Mouse (Mus musculus): ENCODE results near the gene Snx6. TPM values are rescaled to one million over a fixed set of nuclear protein-coding genes. Genes with fewer than 3 reads are reported as not detected.

The Snx6 gene
- total RNA-seq, 2 experiments from 2014 or later, result 47.8 to 77.2 TPM

- peak; percentile 16 for ATAC-seq (replicated peaks; ENCODE audit: poor library complexity, severe bottlenecking)
Measured at GRCm38 (mm10) chr12:54713822-54714626, 81.5 kb downstream of the Snx6 start.

- ATAC-seq (replicated peaks; ENCODE audit: poor library complexity, severe bottlenecking), result peak; percentile 52
Measured at GRCm38 (mm10) chr12:54710494-54710879, 85.0 kb downstream of the Snx6 start.

GRCm38 (mm10) chr12:54709691-54710493, 85.6 kb downstream of the Snx6 start:
- ATAC-seq (replicated peaks; ENCODE audit: poor library complexity, severe bottlenecking), result peak; percentile 7

DNA sequence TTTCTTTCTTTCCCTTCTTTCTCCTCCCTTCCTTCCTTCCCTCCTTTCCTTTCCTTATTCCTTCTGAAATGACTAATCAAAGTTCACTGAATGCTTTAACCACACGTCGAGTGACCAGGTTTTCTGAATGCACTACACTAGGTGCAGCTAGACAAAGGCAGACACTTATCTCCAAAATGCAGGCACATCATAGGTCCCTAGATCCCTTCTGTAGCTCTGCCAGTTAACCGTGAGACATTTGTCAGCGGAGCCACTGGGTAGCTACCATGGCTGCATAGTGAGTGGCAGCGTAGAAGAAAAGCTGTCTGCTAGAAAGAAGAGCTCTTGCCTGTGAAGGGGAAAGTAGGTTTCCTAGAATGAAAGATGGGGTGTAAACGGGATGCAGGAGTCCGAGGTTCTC, 96.1 kb downstream of the Snx6 start:
- ATAC-seq (replicated peaks; ENCODE audit: poor library complexity, severe bottlenecking), result no peak

GRCm38 (mm10) chr12:54697791-54698250, 97.7 kb downstream of the Snx6 start:
- ATAC-seq (replicated peaks; ENCODE audit: poor library complexity, severe bottlenecking), result peak; percentile 1; the same call in 1 of the 2 replicates

- peak; percentile 46 for ATAC-seq (replicated peaks; ENCODE audit: poor library complexity, severe bottlenecking)
Measured at GRCm38 (mm10) chr12:54697003-54697597, 98.4 kb downstream of the Snx6 start.

Other genes starting within 250 kb of the Snx6 start
- gene Sptssa, start 139.1 kb downstream of the Snx6 start, total RNA-seq (2014; fragmentation: Nextera tagmentation), result 203 and 212 TPM in 2 replicates
- gene Sptssa, start 139.1 kb downstream of the Snx6 start, total RNA-seq (2017), result 155 and 195 TPM in 2 replicates
- gene Eapp, start 99.8 kb downstream of the Snx6 start, total RNA-seq (2014; fragmentation: Nextera tagmentation), result 49.9 and 62.1 TPM in 2 replicates
- 50.8 and 73.5 TPM in 2 replicates for gene Eapp, start 99.8 kb downstream of the Snx6 start, total RNA-seq (2017)
- gene Cfl2, start 67.2 kb upstream of the Snx6 start, total RNA-seq (2014; fragmentation: Nextera tagmentation), result 22.2 and 33.0 TPM in 2 replicates
- 23.1 and 27.1 TPM in 2 replicates for gene Cfl2, start 67.2 kb upstream of the Snx6 start, total RNA-seq (2017)
- not detected in 2 replicates for gene Gm20403, start 190.8 kb upstream of the Snx6 start, total RNA-seq (2014; fragmentation: Nextera tagmentation)
- not detected in 2 replicates for gene Gm20403, start 190.8 kb upstream of the Snx6 start, total RNA-seq (2017)
- 153 and 161 TPM in 2 replicates for gene Baz1a, start 218.6 kb upstream of the Snx6 start, total RNA-seq (2014; fragmentation: Nextera tagmentation)
- gene Baz1a, start 218.6 kb upstream of the Snx6 start, total RNA-seq (2017), result 156 and 170 TPM in 2 replicates

Measured in granulocyte monocyte progenitor cell, adult 5-6 weeks (primary cell).